Mouse (Mus musculus): ENCODE measurements at regions not wholly inside any gene's neighbourhood (a gene's known extent, or its start where the extent isn't known, plus 50 kb on each side); places are given as distances from the start of the nearest gene placed in this dataset.

DNA sequence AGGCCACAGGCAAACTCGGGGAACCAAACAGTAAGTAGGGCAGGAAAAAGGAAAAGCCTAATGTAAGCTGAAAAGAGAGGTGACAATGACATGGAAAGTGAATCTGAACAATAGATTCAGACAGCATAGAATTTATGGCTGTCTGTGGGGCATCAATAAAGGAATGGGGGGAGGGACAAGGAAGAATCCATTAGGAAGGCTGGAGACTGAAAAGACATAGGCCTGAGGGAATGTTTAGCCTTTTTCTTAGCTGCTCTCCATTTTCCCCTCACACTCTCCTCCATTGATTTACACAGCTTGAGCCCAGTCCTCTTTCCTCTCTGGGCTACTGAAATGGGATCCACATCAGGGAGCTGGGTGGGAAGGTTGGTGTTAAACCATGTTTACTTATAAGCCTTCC is 131.1 kb downstream of the Gm11232 start:
- TF ChIP-seq CTCF (IDR thresholded peaks at IDR 0.05; ENCODE audit: low read depth) (no peak), EP300 (IDR thresholded peaks at IDR 0.05; ENCODE audit: low read depth) (no peak)
